Mouse (Mus musculus) midbrain, embryonic 13.5 days (tissue): Measurements from ENCODE around the gene Aox1. TPM values are rescaled to one million over a fixed set of nuclear protein-coding genes. Genes with fewer than 3 reads are reported as not detected.

Experiments
- polyA plus RNA-seq: library from polyadenylated mRNA; unstranded; fragments of >200 nt; fragmentation: Nextera tagmentation; extraction: Ambion mirVana; gene quantifications from 2 replicates; pipeline ENCODE4 v1.2.1, GENCODE M21; 2015

Aox1 gene
- polyA plus RNA-seq, 1 experiment from 2014 or later: 0.12 TPM

Other genes starting within 250 kb of the Aox1 start
- gene Sgo2a, start 34.0 kb upstream of the Aox1 start, polyA plus RNA-seq: 8.4 and 8.5 TPM in 2 replicates
- gene Kctd18, start 11.0 kb upstream of the Aox1 start, polyA plus RNA-seq: 24.3 and 26.3 TPM in 2 replicates
- gene Aox3, start 83.2 kb downstream of the Aox1 start, polyA plus RNA-seq: 0.22 and 0.24 TPM in 2 replicates
- gene Aox4, start 180.5 kb downstream of the Aox1 start, polyA plus RNA-seq: 0.05 and 0.19 TPM in 2 replicates
- gene Aox2, start 248.4 kb downstream of the Aox1 start, polyA plus RNA-seq: 0.05 TPM in 1 of 2 replicates, not detected in the other